Mouse (Mus musculus) ovary, postnatal 10 days (tissue): ENCODE data around the gene Nipa1.

ENCODE experiments used
- DNase-seq: peaks from one replicate; pipeline ENCODE4 v3.0.0; 2022; ENCODE audit warnings: low spot score

Gene Nipa1

GRCm38 (mm10) chr7:55935025-55935424 is 84.7 kb downstream of the Nipa1 start:
- no peak for DNase-seq

- no peak for DNase-seq
These were observed 91.1 kb downstream of the Nipa1 start for GRCm38 (mm10) chr7:55928649-55929048.
